Mouse (Mus musculus) lung, embryonic 14.5 days (tissue): ENCODE data around the gene Cacnb4. TPM values are rescaled to one million over a fixed set of nuclear protein-coding genes. Genes with fewer than 3 reads are reported as not detected.

Experiments
- ATAC-seq: fragments of 200-750 bp; cut with Nextera tagmentation; 2 replicates; pipeline ENCODE4 v1.8.0; 2017; ENCODE audit warnings: mild to moderate bottlenecking, moderate TSS enrichment, moderate library complexity; ENCODE audit not compliant: insufficient read depth
- DNase-seq: peaks from one replicate; pipeline ENCODE4 v3.0.0-alpha.2; 2015
- H3K27ac ChIP-seq: fragments of 300-500 bp; sonication (generic); 2 replicates; pipeline ENCODE4 v1.5.1; 2014; ENCODE audit warnings: low read depth, mild to moderate bottlenecking, moderate library complexity
- H3K27me3 ChIP-seq: fragments of 300-500 bp; sonication (generic); 2 replicates; pipeline ENCODE4 v1.6.1; 2014; ENCODE audit warnings: low read length, control low read depth; ENCODE audit not compliant: insufficient read depth
- H3K36me3 ChIP-seq: fragments of 300-500 bp; sonication (generic); 2 replicates; pipeline ENCODE4 v1.6.1; 2014; ENCODE audit warnings: control low read depth; ENCODE audit not compliant: insufficient read depth
- H3K4me1 ChIP-seq: fragments of 300-500 bp; sonication (generic); 2 replicates; pipeline ENCODE4 v1.6.1; 2014; ENCODE audit warnings: antibody characterized with exemption, control low read depth; ENCODE audit not compliant: insufficient read depth
- H3K4me2 ChIP-seq: fragments of 300-500 bp; sonication (generic); 2 replicates; pipeline ENCODE4 v1.6.1; 2014; ENCODE audit warnings: mild to moderate bottlenecking
- H3K4me3 ChIP-seq: fragments of 300-500 bp; sonication (generic); 2 replicates; pipeline ENCODE4 v1.5.1; 2014; ENCODE audit warnings: low read depth, low read length
- H3K9ac ChIP-seq: fragments of 300-500 bp; sonication (generic); 2 replicates; pipeline ENCODE4 v1.6.1; 2014
- H3K9me3 ChIP-seq: fragments of 300-500 bp; sonication (generic); 2 replicates; pipeline ENCODE4 v1.6.1; 2016; ENCODE audit warnings: low read depth, low read length, control low read depth
- CTCF ChIP-seq: IDR thresholded peaks from 2 replicates; pipeline ENCODE4 v1.5.1; 2016; ENCODE audit warnings: antibody characterized with exemption, low read depth
- WGBS: fragments of 180-500 bp; shearing (Covaris S2); extraction: QIAGEN DNeasy Blood & Tissue Kit; methylation state at CpG from one replicate; pipeline ENCODE4 v1.1.7; 2014; 5-methylcytosine and 5-hydroxymethylcytosine counted together
- polyA plus RNA-seq: library from polyadenylated mRNA; unstranded; fragments of >200 nt; fragmentation: Nextera tagmentation; extraction: Ambion mirVana; gene quantifications from 2 replicates; pipeline ENCODE4 v1.2.1, GENCODE M21; 2014

Cacnb4 gene
- polyA plus RNA-seq, 1 experiment from 2014 or later: 0.39 TPM

GRCm38 (mm10) chr2:52651547-52651946 is 25.1 kb downstream of the Cacnb4 start:
- no peak for TF ChIP-seq CTCF
- Histone ChIP-seq H3K9me3 (no peaks in the 10 kb centered on the region), H3K27me3 (no peaks in the 10 kb centered on the region), H3K4me1 (no peaks in the 10 kb centered on the region), H3K4me3 (no peak overlapping the region), H3K9ac (no peak overlapping the region), H3K36me3 (no peaks in the 10 kb centered on the region), H3K4me2 (no peak overlapping the region), H3K27ac (no peak overlapping the region)
- ATAC-seq (no peak), DNase-seq (no peak)
- 78% methylated on average over 6 of the region's 6 CpGs for WGBS

- peak; percentile 16 for DNase-seq
- H3K9ac ChIP-seq: no peak overlapping the region
- H3K9me3 ChIP-seq: no peaks in the 10 kb centered on the region
- H3K4me1 ChIP-seq: no peaks in the 10 kb centered on the region
- H3K4me3 ChIP-seq: no peak overlapping the region
- no peaks in the 10 kb centered on the region for H3K27me3 ChIP-seq
- no peak for TF ChIP-seq CTCF
- 66% methylated on average over 8 of the region's 8 CpGs for WGBS
- ATAC-seq: no peak
- no peaks in the 10 kb centered on the region for H3K36me3 ChIP-seq
- no peak overlapping the region for H3K27ac ChIP-seq
- no peak overlapping the region for H3K4me2 ChIP-seq
Measured at GRCm38 (mm10) chr2:52647255-52647998, 29.2 kb downstream of the Cacnb4 start.

GRCm38 (mm10) chr2:52643657-52644056 is 33.0 kb downstream of the Cacnb4 start:
- DNase-seq (no peak), ATAC-seq (no peak)
- Histone ChIP-seq H3K9ac (no peak overlapping the region), H3K9me3 (no peaks in the 10 kb centered on the region), H3K27ac (no peak overlapping the region), H3K4me1 (no peaks in the 10 kb centered on the region), H3K4me2 (no peak overlapping the region), H3K4me3 (no peak overlapping the region), H3K36me3 (no peaks in the 10 kb centered on the region), H3K27me3 (no peaks in the 10 kb centered on the region)
- 36% methylated on average over 6 of the region's 6 CpGs for WGBS
- TF ChIP-seq CTCF: no peak

- H3K27ac ChIP-seq: no peak overlapping the region
- no peak for TF ChIP-seq CTCF
- no peaks in the 10 kb centered on the region for H3K36me3 ChIP-seq
- no peak overlapping the region for H3K4me3 ChIP-seq
- no peak for ATAC-seq
- H3K27me3 ChIP-seq: no peaks in the 10 kb centered on the region
- peak; percentile 61 for DNase-seq
- H3K4me1 ChIP-seq: no peaks in the 10 kb centered on the region
- H3K9me3 ChIP-seq: no peaks in the 10 kb centered on the region
- 29% methylated on average over 4 of the region's 4 CpGs for WGBS
- H3K9ac ChIP-seq: no peak overlapping the region
- H3K4me2 ChIP-seq: no peak overlapping the region
Measured at GRCm38 (mm10) chr2:52639530-52639875, 37.1 kb downstream of the Cacnb4 start.

GRCm38 (mm10) chr2:52638857-52639529 is 37.6 kb downstream of the Cacnb4 start:
- Histone ChIP-seq H3K4me3 (no peak overlapping the region), H3K4me2 (no peak overlapping the region), H3K27ac (no peak overlapping the region), H3K9ac (no peak overlapping the region), H3K27me3 (no peaks in the 10 kb centered on the region), H3K4me1 (no peaks in the 10 kb centered on the region), H3K36me3 (no peaks in the 10 kb centered on the region), H3K9me3 (no peaks in the 10 kb centered on the region)
- 41% methylated on average over 6 of the region's 6 CpGs for WGBS
- TF ChIP-seq CTCF: no peak
- peak; percentile 3 for DNase-seq
- no peak; the same call in 1 of the 2 replicates for ATAC-seq

- no peak for TF ChIP-seq CTCF
- H3K4me1 ChIP-seq: no peaks in the 10 kb centered on the region
- no peak for ATAC-seq
- H3K36me3 ChIP-seq: no peaks in the 10 kb centered on the region
- no peaks in the 10 kb centered on the region for H3K9me3 ChIP-seq
- no peak overlapping the region for H3K4me3 ChIP-seq
- 32% methylated on average over 4 of the region's 4 CpGs for WGBS
- H3K27me3 ChIP-seq: no peaks in the 10 kb centered on the region
- no peak for DNase-seq
- H3K27ac ChIP-seq: no peak overlapping the region
- no peak overlapping the region for H3K4me2 ChIP-seq
- no peak overlapping the region for H3K9ac ChIP-seq
Measured at GRCm38 (mm10) chr2:52638226-52638625, 38.4 kb downstream of the Cacnb4 start.

- 73% methylated on average over 5 of the region's 5 CpGs for WGBS
- DNase-seq: no peak
- Histone ChIP-seq H3K4me2 (no peak overlapping the region), H3K27ac (no peak overlapping the region), H3K9me3 (no peaks in the 10 kb centered on the region), H3K9ac (no peak overlapping the region), H3K4me1 (no peaks in the 10 kb centered on the region), H3K27me3 (no peaks in the 10 kb centered on the region), H3K4me3 (no peak overlapping the region), H3K36me3 (no peaks in the 10 kb centered on the region)
- no peak for ATAC-seq
- TF ChIP-seq CTCF: no peak
Measured at GRCm38 (mm10) chr2:52636051-52636450, 40.6 kb downstream of the Cacnb4 start.
